Mouse (Mus musculus) intestine, postnatal 0 days (tissue): ENCODE results near the gene Nadsyn1. TPM values are rescaled to one million over a fixed set of nuclear protein-coding genes. Genes with fewer than 3 reads are reported as not detected.

ENCODE experiments used
- ATAC-seq: fragments of 200-750 bp; cut with Nextera tagmentation; 2 replicates; pipeline ENCODE4 v1.8.0; 2017; ENCODE audit warnings: mild to moderate bottlenecking, moderate TSS enrichment, moderate library complexity
- H3K27ac ChIP-seq: fragments of 300-500 bp; sonication (generic); 2 replicates; pipeline ENCODE4 v1.5.1; 2014; ENCODE audit warnings: mild to moderate bottlenecking, low read depth, low read length, moderate library complexity
- H3K27me3 ChIP-seq: fragments of 300-500 bp; sonication (generic); replicated peaks from 2 replicates; pipeline ENCODE4 v1.6.1; 2014; ENCODE audit warnings: low read length, mixed read lengths; ENCODE audit not compliant: control insufficient read depth, insufficient read depth
- H3K36me3 ChIP-seq: fragments of 300-500 bp; sonication (generic); 2 replicates; pipeline ENCODE4 v1.6.1; 2014; ENCODE audit warnings: mild to moderate bottlenecking, moderate library complexity; ENCODE audit not compliant: control insufficient read depth, insufficient read depth
- H3K4me1 ChIP-seq: fragments of 300-500 bp; sonication (generic); replicated peaks from 2 replicates; pipeline ENCODE4 v1.6.1; 2014; ENCODE audit warnings: antibody characterized with exemption, low read length, mixed read lengths; ENCODE audit not compliant: control insufficient read depth, insufficient read depth
- H3K4me2 ChIP-seq: fragments of 300-500 bp; sonication (generic); replicated peaks from 2 replicates; pipeline ENCODE4 v1.6.1; 2014; ENCODE audit warnings: low read depth, mild to moderate bottlenecking, moderate library complexity
- H3K4me3 ChIP-seq: fragments of 300-500 bp; sonication (generic); 2 replicates; pipeline ENCODE4 v1.5.1; 2014; ENCODE audit warnings: low read depth, low read length
- H3K9ac ChIP-seq: fragments of 300-500 bp; sonication (generic); 2 replicates; pipeline ENCODE4 v1.6.1; 2014; ENCODE audit warnings: mild to moderate bottlenecking, low read depth, low read length
- H3K9me3 ChIP-seq: fragments of 300-500 bp; sonication (generic); 2 replicates; pipeline ENCODE4 v1.6.1; 2016; ENCODE audit warnings: mixed run types; ENCODE audit not compliant: control insufficient read depth
- CTCF ChIP-seq: sonication (generic); IDR thresholded peaks from 2 replicates; pipeline ENCODE4 v1.5.1; 2016; ENCODE audit warnings: low read depth, mild to moderate bottlenecking, control low read depth, antibody characterized with exemption, moderate library complexity
- WGBS: fragments of 180-500 bp; shearing (Covaris S2); extraction: QIAGEN DNeasy Blood & Tissue Kit; methylation state at CpG from one replicate; pipeline ENCODE4 v1.1.7; 2014; 5-methylcytosine and 5-hydroxymethylcytosine counted together
- polyA plus RNA-seq: library from polyadenylated mRNA; unstranded; fragments of >200 nt; fragmentation: Nextera tagmentation; extraction: Ambion mirVana; gene quantifications from 2 replicates; pipeline ENCODE4 v1.2.1, GENCODE M21; 2015

The Nadsyn1 gene
- polyA plus RNA-seq, 1 experiment from 2014 or later: 24.8 TPM

GRCm38 (mm10) chr7:143832611-143833010, 10.0 kb upstream of the Nadsyn1 start:
- Histone ChIP-seq H3K36me3 (peaks cover 9% of the 10 kb centered on the region; the same call in 1 of the 2 replicates), H3K4me2 (no peak overlapping the region), H3K27ac (no peak overlapping the region), H3K9ac (no peak overlapping the region), H3K4me3 (no peak overlapping the region), H3K27me3 (no peaks in the 10 kb centered on the region), H3K4me1 (0 out of 2 replicates have a peak, but pooled peaks cover 4% of the 10 kb centered on the region), H3K9me3 (no peaks in the 10 kb centered on the region)
- ATAC-seq: no peak
- TF ChIP-seq CTCF: no peak
- WGBS: 91% methylated on average over 2 of the region's 2 CpGs

- peak overlapping the region; percentile 60; the same call in 1 of the 2 replicates for H3K27ac ChIP-seq
- 0 out of 2 replicates have a peak, but pooled peaks cover 4% of the 10 kb centered on the region for H3K4me1 ChIP-seq
- 55% methylated on average over 8 of the region's 8 CpGs for WGBS
- ATAC-seq: no peak
- TF ChIP-seq CTCF: no peak
- H3K9ac ChIP-seq: no peak overlapping the region
- no peak overlapping the region; the same call in 1 of the 2 replicates for H3K4me2 ChIP-seq
- peaks cover 5% of the 10 kb centered on the region; the same call in 1 of the 2 replicates for H3K36me3 ChIP-seq
- no peak overlapping the region for H3K4me3 ChIP-seq
- H3K27me3 ChIP-seq: no peaks in the 10 kb centered on the region
- H3K9me3 ChIP-seq: no peaks in the 10 kb centered on the region
These were observed 9.5 kb upstream of the Nadsyn1 start for GRCm38 (mm10) chr7:143832196-143832595.

GRCm38 (mm10) chr7:143830399-143830798, 7.8 kb upstream of the Nadsyn1 start:
- H3K9ac ChIP-seq: peak overlapping the region; percentile 19; the same call in 1 of the 2 replicates
- H3K27ac ChIP-seq: no peak overlapping the region
- peak overlapping the region; percentile 80 for H3K4me2 ChIP-seq
- no peak for TF ChIP-seq CTCF
- peak overlapping the region; percentile 63 for H3K4me3 ChIP-seq
- WGBS: 9% methylated on average over 6 of the region's 6 CpGs
- 0 out of 2 replicates have a peak, but pooled peaks cover 4% of the 10 kb centered on the region for H3K4me1 ChIP-seq
- no peak for ATAC-seq
- H3K9me3 ChIP-seq: no peaks in the 10 kb centered on the region
- H3K36me3 ChIP-seq: no peaks in the 10 kb centered on the region; the same call in 1 of the 2 replicates
- no peaks in the 10 kb centered on the region for H3K27me3 ChIP-seq

- Histone ChIP-seq H3K4me2 (peak overlapping the region; percentile 80), H3K27me3 (no peaks in the 10 kb centered on the region), H3K4me1 (0 out of 2 replicates have a peak, but pooled peaks cover 4% of the 10 kb centered on the region), H3K4me3 (peak overlapping the region; percentile 63), H3K9ac (peak overlapping the region; percentile 57), H3K36me3 (no peaks in the 10 kb centered on the region), H3K27ac (peak overlapping the region; percentile 84), H3K9me3 (no peaks in the 10 kb centered on the region)
- ATAC-seq: peak; percentile 98
- WGBS: under 1% methylated on average over 37 of the region's 37 CpGs
- TF ChIP-seq CTCF: peak; percentile 97
These were observed 7.1 kb upstream of the Nadsyn1 start for GRCm38 (mm10) chr7:143829504-143830331.

GRCm38 (mm10) chr7:143826985-143827384, 4.3 kb upstream of the Nadsyn1 start:
- no peaks in the 10 kb centered on the region for H3K36me3 ChIP-seq
- no peaks in the 10 kb centered on the region for H3K9me3 ChIP-seq
- TF ChIP-seq CTCF: no peak
- H3K9ac ChIP-seq: no peak overlapping the region
- H3K27me3 ChIP-seq: no peaks in the 10 kb centered on the region
- H3K4me1 ChIP-seq: 0 out of 2 replicates have a peak, but pooled peaks cover 4% of the 10 kb centered on the region
- 92% methylated on average over 2 of the region's 2 CpGs for WGBS
- H3K4me3 ChIP-seq: no peak overlapping the region
- no peak overlapping the region for H3K4me2 ChIP-seq
- no peak overlapping the region for H3K27ac ChIP-seq
- ATAC-seq: no peak

- Histone ChIP-seq H3K27ac (peak overlapping the region; percentile 50), H3K36me3 (peaks cover 8% of the 10 kb centered on the region; the same call in 1 of the 2 replicates), H3K4me1 (peaks cover 4% of the 10 kb centered on the region; the same call in 1 of the 2 replicates), H3K9ac (no peak overlapping the region), H3K4me3 (peak overlapping the region; percentile 61), H3K9me3 (no peaks in the 10 kb centered on the region), H3K4me2 (peak overlapping the region; percentile 56), H3K27me3 (no peaks in the 10 kb centered on the region)
- 75% methylated on average over 4 of the region's 4 CpGs for WGBS
- 0 out of 2 replicates have a peak, but pooled peaks have one; percentile 1 for TF ChIP-seq CTCF
- peak; percentile 2; the same call in 1 of the 2 replicates for ATAC-seq
These were observed 587 bp upstream of the Nadsyn1 start for GRCm38 (mm10) chr7:143823266-143823605.
